In the genomic region with DNA sequence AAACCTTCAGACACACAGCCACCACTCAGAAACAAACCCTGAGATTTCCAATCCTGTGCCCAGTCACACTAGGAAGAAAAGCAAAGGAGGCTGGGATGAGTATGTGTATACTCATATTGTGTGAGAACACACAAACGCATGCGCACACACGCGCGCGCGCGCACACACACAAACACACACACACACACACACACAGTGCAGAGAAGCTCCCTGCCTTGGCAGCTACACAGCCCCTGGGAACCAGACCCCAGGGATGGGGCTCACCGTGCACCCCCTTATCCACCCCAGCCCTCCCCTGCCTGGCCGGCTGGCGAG, we compare ENCODE assay signal across 16 mouse cellular contexts. TPM values are rescaled to one million over a fixed set of nuclear protein-coding genes. Genes with fewer than 3 reads are reported as not detected.
DNase-seq lines count a peak whose midpoint lies in the region; ATAC-seq and TF ChIP-seq lines count a peak whose summit lies in the region.
"Had no signal": no experiment of that assay in that cellular context is flagged by ENCODE, and none has a peak within 500 bp of the region (broad histone marks: within the 10 kb centered on the region; RNA-seq: fewer than 3 reads in every experiment).

No protein-coding gene starts in this region.

- no peaks in the 10 kb centered on the region for H3K36me3 ChIP-seq in forebrain, embryonic 12.5 days (replicated peaks)
- no peaks in the 10 kb centered on the region for H3K36me3 ChIP-seq in forebrain, embryonic 14.5 days (ENCODE audit: control insufficient read depth, insufficient read depth, low read length)
- H3K36me3 ChIP-seq in hindbrain, postnatal 0 days (ENCODE audit: insufficient read depth, low read length): no peaks in the 10 kb centered on the region
- H3K36me3 ChIP-seq: limb, embryonic 15.5 days had no signal

- peak overlapping the region; percentile 79 for H3K27ac ChIP-seq in layer of hippocampus, adult 2 months
- H3K27ac ChIP-seq in forebrain, embryonic 12.5 days: peak overlapping the region; percentile 81
- peak overlapping the region; percentile 95 for H3K27ac ChIP-seq in forebrain, embryonic 14.5 days (ENCODE audit: low read depth, low read length)
- peak overlapping the region; percentile 76 for H3K27ac ChIP-seq in hindbrain, postnatal 0 days
- H3K27ac ChIP-seq: heart, adult 2 months; kidney, postnatal 0 days; limb, embryonic 15.5 days had no signal

- no peak for DNase-seq in layer of hippocampus, adult 2 months (ENCODE audit: low spot score in 2 of 2)
- no peak for DNase-seq in layer of hippocampus, adult 11-12 months (ENCODE audit: low spot score)
- no peak for DNase-seq in forebrain, embryonic 14.5 days (ENCODE audit: low spot score)
- DNase-seq in hindbrain, postnatal 0 days (ENCODE audit: low spot score): no peak
- DNase-seq in urinary bladder, postnatal 36 days (ENCODE audit: low spot score in 2 of 2): no peak
- DNase-seq in ovary, postnatal 14 days (ENCODE audit: low spot score): no peak
- DNase-seq: adrenal gland, postnatal 14 days; heart, adult 2 months; layer of hippocampus, adult 9-11 months; lung, adult 18-20 months; lung, postnatal 36 days; right cerebral cortex, postnatal 25 days had no signal

- H3K4me1 ChIP-seq in forebrain, embryonic 12.5 days: peaks cover 46% of the 10 kb centered on the region
- H3K4me1 ChIP-seq in forebrain, embryonic 14.5 days (ENCODE audit: control insufficient read depth, insufficient read depth, low read length): peaks cover 33% of the 10 kb centered on the region
- H3K4me1 ChIP-seq in hindbrain, postnatal 0 days (ENCODE audit: insufficient read depth, low read length): 0 out of 2 replicates have a peak, but pooled peaks cover 15% of the 10 kb centered on the region

- TF ChIP-seq CTCF in layer of hippocampus, adult 2 months (conservative IDR thresholded peaks at IDR 0.05): no peak
- TF ChIP-seq CTCF in hindbrain, postnatal 0 days (IDR thresholded peaks at IDR 0.05; ENCODE audit: low read depth): no peak

- H3K27me3 ChIP-seq in forebrain, embryonic 12.5 days: peaks cover 49% of the 10 kb centered on the region
- no peaks in the 10 kb centered on the region for H3K27me3 ChIP-seq in forebrain, embryonic 14.5 days (replicated peaks; ENCODE audit: control insufficient read depth, insufficient read depth, low read length)
- H3K27me3 ChIP-seq in hindbrain, postnatal 0 days (ENCODE audit: insufficient read depth, low read length): no peaks in the 10 kb centered on the region

- no peak overlapping the region for H3K4me3 ChIP-seq in layer of hippocampus, adult 2 months
- H3K4me3 ChIP-seq in forebrain, embryonic 12.5 days (replicated peaks): no peak overlapping the region
- H3K4me3 ChIP-seq in forebrain, embryonic 14.5 days (ENCODE audit: low read depth, low read length): no peak overlapping the region
- H3K4me3 ChIP-seq in hindbrain, postnatal 0 days (ENCODE audit: low read length): no peak overlapping the region
- H3K4me3 ChIP-seq: heart, adult 2 months; limb, embryonic 15.5 days had no signal

- peak overlapping the region; percentile 12; the same call in 1 of the 2 replicates for H3K9ac ChIP-seq in forebrain, embryonic 12.5 days
- H3K9ac ChIP-seq in forebrain, embryonic 14.5 days (ENCODE audit: low read length): peak overlapping the region; percentile 29; the same call in 1 of the 2 replicates
- H3K9ac ChIP-seq in hindbrain, postnatal 0 days (replicated peaks; ENCODE audit: low read length): 0 out of 2 replicates have a peak overlapping the region, but pooled peaks have one; percentile 28
- H3K9ac ChIP-seq: limb, embryonic 15.5 days had no signal

- WGBS in forebrain, embryonic 12.5 days: 79% methylated on average over 11 of the region's 11 CpGs
- WGBS in forebrain, embryonic 14.5 days: 64% methylated on average over 11 of the region's 11 CpGs
- 67% methylated on average over 11 of the region's 11 CpGs for WGBS in hindbrain, postnatal 0 days

- H3K9me3 ChIP-seq in forebrain, embryonic 12.5 days: no peaks in the 10 kb centered on the region
- no peaks in the 10 kb centered on the region for H3K9me3 ChIP-seq in forebrain, embryonic 14.5 days (replicated peaks; ENCODE audit: control insufficient read depth, low read length)
- H3K9me3 ChIP-seq in hindbrain, postnatal 0 days (ENCODE audit: low read length): no peaks in the 10 kb centered on the region
- H3K9me3 ChIP-seq: limb, embryonic 15.5 days had no signal

- ATAC-seq in forebrain, embryonic 12.5 days (ENCODE audit: low FRiP score): peak; percentile 47; the same call in 1 of the 2 replicates
- peak; percentile 30; the same call in 1 of the 2 replicates for ATAC-seq in forebrain, embryonic 14.5 days
- peak; percentile 16 for ATAC-seq in hindbrain, postnatal 0 days
- ATAC-seq: intestine, embryonic 16.5 days had no signal

- peak overlapping the region; percentile 13; the same call in 1 of the 2 replicates for H3K4me2 ChIP-seq in forebrain, embryonic 12.5 days
- H3K4me2 ChIP-seq in forebrain, embryonic 14.5 days (ENCODE audit: low read length): 0 out of 2 replicates have a peak overlapping the region, but pooled peaks have one; percentile 16
- no peak overlapping the region for H3K4me2 ChIP-seq in hindbrain, postnatal 0 days (ENCODE audit: low read depth, low read length)
- H3K4me2 ChIP-seq: limb, embryonic 15.5 days had no signal

RNA-seq across cellular contexts. Expression of a gene that starts 8.4 kb away (rescaled TPM):
- total RNA-seq in layer of hippocampus, adult 2 months (2021): 10 to 100 TPM; 11.9 TPM
- 5.3 and 5.6 TPM in 2 replicates for polyA plus RNA-seq in forebrain, embryonic 12.5 days (2016; fragmentation: Nextera tagmentation; extraction: Ambion mirVana)
- polyA plus RNA-seq in forebrain, embryonic 14.5 days (2014; fragmentation: Nextera tagmentation; extraction: Ambion mirVana): 8.6 and 9.4 TPM in 2 replicates
- 6.6 and 7.2 TPM in 2 replicates for total RNA-seq in hindbrain, postnatal 0 days (2014; rRNA removed)
- polyA plus RNA-seq in hindbrain, postnatal 0 days (2015; fragmentation: Nextera tagmentation; extraction: Ambion mirVana): 12.3 and 12.5 TPM in 2 replicates

RNA-seq across cellular contexts. Expression of a gene that starts 14.1 kb away (rescaled TPM):
- total RNA-seq in layer of hippocampus, adult 2 months (2021): 100 to 1,000 TPM; 408 to 482 TPM
- 31.9 and 33.2 TPM in 2 replicates for polyA plus RNA-seq in forebrain, embryonic 12.5 days (2016; fragmentation: Nextera tagmentation; extraction: Ambion mirVana)
- 237 and 318 TPM in 2 replicates for polyA plus RNA-seq in forebrain, embryonic 14.5 days (2014; fragmentation: Nextera tagmentation; extraction: Ambion mirVana)
- 90.4 and 92.5 TPM in 2 replicates for total RNA-seq in hindbrain, postnatal 0 days (2014; rRNA removed)
- polyA plus RNA-seq in hindbrain, postnatal 0 days (2015; fragmentation: Nextera tagmentation; extraction: Ambion mirVana): 123 and 126 TPM in 2 replicates

RNA-seq across cellular contexts. Expression of a gene that starts 17.1 kb away (rescaled TPM):
- total RNA-seq in layer of hippocampus, adult 2 months (2021): 10 to 100 TPM; 23.3 to 26.1 TPM
- 43.0 and 44.8 TPM in 2 replicates for polyA plus RNA-seq in forebrain, embryonic 12.5 days (2016; fragmentation: Nextera tagmentation; extraction: Ambion mirVana)
- polyA plus RNA-seq in forebrain, embryonic 14.5 days (2014; fragmentation: Nextera tagmentation; extraction: Ambion mirVana): 35.2 and 41.3 TPM in 2 replicates
- total RNA-seq in hindbrain, postnatal 0 days (2014; rRNA removed): 33.0 and 34.1 TPM in 2 replicates
- polyA plus RNA-seq in hindbrain, postnatal 0 days (2015; fragmentation: Nextera tagmentation; extraction: Ambion mirVana): 43.4 and 45.3 TPM in 2 replicates

RNA-seq across cellular contexts. Expression of a gene that starts 26.3 kb away (rescaled TPM):
- total RNA-seq in layer of hippocampus, adult 2 months (2021): 10 to 100 TPM; 63.4 to 75.9 TPM
- 108 and 118 TPM in 2 replicates for polyA plus RNA-seq in forebrain, embryonic 12.5 days (2016; fragmentation: Nextera tagmentation; extraction: Ambion mirVana)
- 87.3 and 88.1 TPM in 2 replicates for polyA plus RNA-seq in forebrain, embryonic 14.5 days (2014; fragmentation: Nextera tagmentation; extraction: Ambion mirVana)
- 62.5 and 68.1 TPM in 2 replicates for total RNA-seq in hindbrain, postnatal 0 days (2014; rRNA removed)
- 90.6 and 98.0 TPM in 2 replicates for polyA plus RNA-seq in hindbrain, postnatal 0 days (2015; fragmentation: Nextera tagmentation; extraction: Ambion mirVana)

RNA-seq across cellular contexts. Expression of a gene that starts 32.5 kb away (rescaled TPM):
- total RNA-seq in layer of hippocampus, adult 2 months (2021): 100 to 1,000 TPM; 457 to 504 TPM
- polyA plus RNA-seq in forebrain, embryonic 12.5 days (2016; fragmentation: Nextera tagmentation; extraction: Ambion mirVana): 619 TPM in 2 replicates
- polyA plus RNA-seq in forebrain, embryonic 14.5 days (2014; fragmentation: Nextera tagmentation; extraction: Ambion mirVana): 514 and 606 TPM in 2 replicates
- total RNA-seq in hindbrain, postnatal 0 days (2014; rRNA removed): 350 and 359 TPM in 2 replicates
- polyA plus RNA-seq in hindbrain, postnatal 0 days (2015; fragmentation: Nextera tagmentation; extraction: Ambion mirVana): 418 and 457 TPM in 2 replicates
